Mouse (Mus musculus) adrenal gland, postnatal 0 days (tissue): Measurements from ENCODE around the gene Eif5b. TPM values are rescaled to one million over a fixed set of nuclear protein-coding genes. Genes with fewer than 3 reads are reported as not detected.

ENCODE experiments used
- polyA plus RNA-seq: library from polyadenylated mRNA; unstranded; fragments of >200 nt; fragmentation: Nextera tagmentation; extraction: Ambion mirVana; gene quantifications from 2 replicates; pipeline ENCODE4 v1.2.1, GENCODE M21; 2015

The Eif5b gene
- polyA plus RNA-seq: 13.0 and 17.2 TPM in 2 replicates

DNA sequence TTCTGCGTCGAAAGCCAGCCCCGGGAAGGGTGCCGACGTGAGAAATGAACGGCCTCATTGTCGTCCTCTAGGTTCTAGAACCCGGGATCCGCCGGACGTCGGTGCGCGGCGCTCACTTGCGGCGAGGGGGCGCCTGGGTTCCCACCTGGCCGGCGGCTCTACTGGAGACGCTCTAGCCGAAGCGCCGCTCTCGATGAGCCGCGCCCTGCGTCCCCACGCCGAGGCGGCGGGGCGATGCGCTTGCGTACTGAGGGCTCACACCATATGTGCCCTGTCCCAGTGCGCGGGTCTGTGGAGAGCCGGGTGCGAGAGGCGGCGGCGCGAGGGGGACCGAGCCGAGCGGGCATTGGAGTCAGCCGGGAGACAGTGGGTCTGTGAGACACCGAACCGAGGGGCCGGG is at the start of gene Eif5b, which contains the start of gene Txndc9:
Gene Eif5b, plus strand, starts transcription at position 144 of the 400 bp plus-strand sequence.
Gene Txndc9, minus strand, starts transcription at position 27 of the 400 bp plus-strand sequence.

DNA sequence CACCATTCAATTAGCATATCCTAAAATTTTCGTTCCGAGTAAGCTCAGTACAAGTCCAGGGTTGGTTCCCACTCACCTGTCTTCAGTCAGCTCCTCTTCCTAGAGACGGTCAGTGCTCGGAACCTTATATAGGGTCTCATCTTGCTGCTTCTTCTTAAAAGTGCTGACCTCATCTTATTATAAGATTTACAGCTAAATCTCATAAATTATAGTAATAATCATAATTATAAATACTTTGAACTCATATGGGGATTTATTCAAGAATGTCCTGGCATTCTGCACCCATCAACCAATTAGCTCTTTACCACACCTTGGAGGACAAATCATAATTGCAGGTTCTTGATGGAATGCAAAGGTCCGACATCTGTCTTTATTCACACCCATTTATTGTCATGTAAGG is 40.2 kb upstream of the Eif5b start, which contains the start of gene Lyg1:
Gene Lyg1, minus strand, starts transcription at position 101 of the 400 bp plus-strand sequence.

Other genes with a start within 250 kb of the Eif5b start
- gene Tsga10, start 131.6 kb upstream of the Eif5b start, polyA plus RNA-seq: 4.0 and 4.6 TPM in 2 replicates
- 10.1 and 15.4 TPM in 2 replicates for gene Lipt1, start 126.3 kb upstream of the Eif5b start, polyA plus RNA-seq
- gene Mitd1, start 107.6 kb upstream of the Eif5b start, polyA plus RNA-seq: 21.7 and 22.3 TPM in 2 replicates
- gene Mrpl30, start 107.5 kb upstream of the Eif5b start, polyA plus RNA-seq: 379 and 460 TPM in 2 replicates
- not detected in 2 replicates for gene Lyg2, start 81.5 kb upstream of the Eif5b start, polyA plus RNA-seq
- 0.96 TPM in 1 of 2 replicates, not detected in the other for gene Lyg1, start 40.3 kb upstream of the Eif5b start, polyA plus RNA-seq
- gene Txndc9, start 117 bp upstream of the Eif5b start, polyA plus RNA-seq: 165 and 185 TPM in 2 replicates
- gene Rev1, start 131.8 kb downstream of the Eif5b start, polyA plus RNA-seq: 13.2 and 14.9 TPM in 2 replicates